Mouse (Mus musculus): ENCODE data around the gene Dnlz.

- TF ChIP-seq CTCF (IDR thresholded peaks at IDR 0.05; ENCODE audit: low read depth) (no peak), EP300 (IDR thresholded peaks at IDR 0.05; ENCODE audit: low read depth) (no peak)
Measured at GRCm38 (mm10) chr2:26372396-26372795, 20.5 kb upstream of the Dnlz start.

All from heart, postnatal 0 days (tissue).